Mouse (Mus musculus): ENCODE measurements around the gene Shisa3. TPM values are rescaled to one million over a fixed set of nuclear protein-coding genes. Genes with fewer than 3 reads are reported as not detected.

The Shisa3 gene
- polyA plus RNA-seq, 1 experiment from 2014 or later = 0.70 TPM

- WGBS = 13% methylated on average over 13 of the region's 13 CpGs
- Histone ChIP-seq H3K36me3 (no peaks in the 10 kb centered on the region), H3K27me3 (no peaks in the 10 kb centered on the region), H3K4me2 (replicated peaks) (no peak overlapping the region), H3K27ac (replicated peaks) (no peak overlapping the region), H3K9ac (replicated peaks) (no peak overlapping the region), H3K9me3 (no peaks in the 10 kb centered on the region), H3K4me3 (no peak overlapping the region), H3K4me1 (peaks cover 8% of the 10 kb centered on the region)
- ATAC-seq (replicated peaks) = no peak
Observed at GRCm38 (mm10) chr5:67656821-67657259, 49.2 kb downstream of the Shisa3 start.

- WGBS = 87% methylated on average over 9 of the region's 9 CpGs
- no peak overlapping the region for H3K9ac ChIP-seq (replicated peaks)
- no peak overlapping the region for H3K27ac ChIP-seq (replicated peaks)
- H3K27me3 ChIP-seq = no peaks in the 10 kb centered on the region
- peaks cover 8% of the 10 kb centered on the region for H3K4me1 ChIP-seq
- no peaks in the 10 kb centered on the region for H3K9me3 ChIP-seq
- H3K4me3 ChIP-seq = no peak overlapping the region
- H3K4me2 ChIP-seq (replicated peaks) = no peak overlapping the region
- peaks cover 5% of the 10 kb centered on the region; the same call in 1 of the 2 replicates for H3K36me3 ChIP-seq
- no peak for ATAC-seq (replicated peaks)
Observed at GRCm38 (mm10) chr5:67659864-67660263, 52.2 kb downstream of the Shisa3 start.

- Histone ChIP-seq H3K27me3 (no peaks in the 10 kb centered on the region), H3K9ac (replicated peaks) (no peak overlapping the region), H3K4me3 (no peak overlapping the region), H3K4me1 (no peaks in the 10 kb centered on the region), H3K4me2 (replicated peaks) (no peak overlapping the region), H3K36me3 (peaks cover 12% of the 10 kb centered on the region; the same call in 1 of the 2 replicates), H3K27ac (replicated peaks) (no peak overlapping the region), H3K9me3 (no peaks in the 10 kb centered on the region)
- WGBS = 29% methylated on average over 6 of the region's 6 CpGs
- no peak for ATAC-seq (replicated peaks)
Observed at GRCm38 (mm10) chr5:67662715-67663114, 55.0 kb downstream of the Shisa3 start.

GRCm38 (mm10) chr5:67669436-67669896 lies 61.8 kb downstream of the Shisa3 start:
- Histone ChIP-seq H3K27ac (replicated peaks) (no peak overlapping the region), H3K4me2 (replicated peaks) (no peak overlapping the region), H3K27me3 (no peaks in the 10 kb centered on the region), H3K4me1 (peaks cover 8% of the 10 kb centered on the region; the same call in 1 of the 2 replicates), H3K9ac (replicated peaks) (no peak overlapping the region), H3K4me3 (no peak overlapping the region), H3K36me3 (peaks cover 10% of the 10 kb centered on the region; the same call in 1 of the 2 replicates), H3K9me3 (no peaks in the 10 kb centered on the region)
- WGBS = 59% methylated on average over 13 of the region's 13 CpGs
- no peak for ATAC-seq (replicated peaks)

DNA sequence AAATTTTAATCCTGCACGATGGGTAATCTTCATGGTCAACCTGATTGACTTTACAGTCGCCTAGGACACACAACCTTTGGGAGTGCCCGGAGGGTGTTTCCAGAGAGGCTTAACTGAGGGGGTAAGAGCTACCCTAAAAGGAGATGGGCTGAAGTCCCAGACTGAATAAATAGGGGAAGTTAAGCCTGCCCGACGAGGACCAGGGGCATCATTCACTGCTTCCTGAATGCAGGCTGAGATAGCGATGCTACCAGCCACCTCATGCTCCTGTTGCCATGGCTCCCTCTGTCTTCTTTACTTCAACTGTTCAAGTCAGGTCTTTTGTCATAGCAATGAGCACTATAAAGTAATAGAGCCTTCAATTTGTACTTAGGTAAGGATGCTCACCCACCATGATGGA lies 62.5 kb downstream of the Shisa3 start:
- no peak overlapping the region for H3K4me2 ChIP-seq (replicated peaks)
- no peaks in the 10 kb centered on the region for H3K9me3 ChIP-seq
- no peak for ATAC-seq (replicated peaks)
- no peak overlapping the region for H3K4me3 ChIP-seq
- H3K9ac ChIP-seq (replicated peaks) = no peak overlapping the region
- H3K36me3 ChIP-seq = peaks cover 10% of the 10 kb centered on the region; the same call in 1 of the 2 replicates
- no peaks in the 10 kb centered on the region for H3K27me3 ChIP-seq
- peaks cover 8% of the 10 kb centered on the region; the same call in 1 of the 2 replicates for H3K4me1 ChIP-seq
- H3K27ac ChIP-seq (replicated peaks) = no peak overlapping the region
- WGBS = 77% methylated on average over 6 of the region's 6 CpGs

GRCm38 (mm10) chr5:67673008-67673407 lies 65.3 kb downstream of the Shisa3 start:
- Histone ChIP-seq H3K27me3 (no peaks in the 10 kb centered on the region), H3K9me3 (no peaks in the 10 kb centered on the region), H3K4me2 (replicated peaks) (no peak overlapping the region), H3K36me3 (peaks cover 14% of the 10 kb centered on the region; the same call in 1 of the 2 replicates), H3K4me1 (peaks cover 8% of the 10 kb centered on the region; the same call in 1 of the 2 replicates), H3K9ac (replicated peaks) (no peak overlapping the region), H3K4me3 (no peak overlapping the region), H3K27ac (replicated peaks) (no peak overlapping the region)
- ATAC-seq (replicated peaks) = no peak
- WGBS = 84% methylated on average over 4 of the region's 4 CpGs

Small RNA genes lying within 50 kb of the gene (microRNA-seq; reads per million reads assigned to microRNA genes)
- not detected for gene Gm23617

Other genes starting within 250 kb of the Shisa3 start
- 7.4 and 7.8 TPM in 2 replicates for gene Bend4, start 179.6 kb upstream of the Shisa3 start, polyA plus RNA-seq (2015; fragmentation: Nextera tagmentation; extraction: Ambion mirVana)
- 30.1 and 35.8 TPM in 2 replicates for gene Atp8a1, start 239.6 kb downstream of the Shisa3 start, polyA plus RNA-seq (2015; fragmentation: Nextera tagmentation; extraction: Ambion mirVana)